Mouse (Mus musculus) spleen, adult 18-20 months (tissue): Measurements from ENCODE around the gene Cox7c.
"Not testable (repeated sequence)": the region's sequence is repeated elsewhere in the genome, so short reads cannot be mapped to it uniquely, and the experiment has no call there.

Experiments used
- DNase-seq, 2 experiments: peaks; one replicate each; pipeline ENCODE4 v3.0.0; 2022; ENCODE audit warnings: mixed read lengths in 2 of 2

Gene Cox7c

DNA sequence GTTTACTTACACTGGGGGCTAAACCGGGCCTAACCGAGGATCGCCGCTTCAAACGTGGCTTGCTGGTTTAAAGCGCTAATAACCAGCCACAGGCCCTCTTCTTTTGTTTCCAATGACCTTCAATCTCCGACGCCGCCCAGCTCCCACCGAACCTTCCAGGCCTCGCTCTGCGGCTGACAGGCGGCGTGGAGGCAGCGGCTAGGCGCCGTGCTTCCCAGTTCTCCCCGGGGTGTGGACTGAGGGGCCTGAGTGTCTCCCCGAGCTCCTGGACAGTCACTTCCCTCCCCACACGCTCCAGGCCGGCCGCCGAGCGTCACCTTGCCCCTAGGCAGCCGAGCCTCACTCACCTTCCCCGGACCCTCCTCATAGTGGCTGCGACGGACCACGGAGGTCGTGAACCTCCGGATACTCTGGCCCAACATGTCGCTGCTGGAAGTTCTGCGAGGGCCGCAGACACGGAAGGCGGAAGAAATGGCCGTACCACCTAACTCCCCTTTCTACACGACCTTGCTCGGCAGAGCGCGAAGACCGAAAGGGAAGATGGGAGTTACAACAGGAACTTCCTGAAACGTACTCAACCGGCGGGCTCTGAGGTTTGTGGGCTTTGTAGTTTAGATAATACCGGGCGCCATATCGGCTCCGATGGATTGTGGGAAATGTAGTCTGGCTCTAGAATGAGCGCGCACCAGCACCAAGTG, at the start of gene Cox7c:
Cox7c (minus strand) TSS at position 651 of the 698 bp plus-strand sequence.
- DNase-seq: peak; percentile 69 to 74

GRCm38 (mm10) chr13:86068011-86068724, 21.5 kb upstream of the Cox7c start:
- DNase-seq: no peak

DNA sequence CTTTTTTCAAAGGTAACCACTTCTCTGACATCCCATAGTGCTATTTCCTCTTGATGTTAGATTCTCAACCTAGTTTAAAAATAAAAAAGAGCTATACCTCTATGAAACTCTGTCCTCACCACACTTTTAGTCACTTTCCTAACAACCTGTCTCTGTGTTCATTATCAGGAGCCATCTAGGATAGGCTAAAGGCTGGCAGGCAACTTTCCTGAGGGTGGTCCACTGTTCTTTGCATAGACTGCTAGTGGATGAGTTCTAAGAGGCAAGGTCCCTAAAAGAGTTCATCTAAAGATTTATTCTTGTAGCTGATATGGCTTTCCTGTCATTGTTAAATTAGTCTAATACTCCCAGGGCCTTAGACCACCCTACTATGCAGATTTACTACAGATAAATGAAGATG, 20.8 kb upstream of the Cox7c start:
- no peak for DNase-seq

DNA sequence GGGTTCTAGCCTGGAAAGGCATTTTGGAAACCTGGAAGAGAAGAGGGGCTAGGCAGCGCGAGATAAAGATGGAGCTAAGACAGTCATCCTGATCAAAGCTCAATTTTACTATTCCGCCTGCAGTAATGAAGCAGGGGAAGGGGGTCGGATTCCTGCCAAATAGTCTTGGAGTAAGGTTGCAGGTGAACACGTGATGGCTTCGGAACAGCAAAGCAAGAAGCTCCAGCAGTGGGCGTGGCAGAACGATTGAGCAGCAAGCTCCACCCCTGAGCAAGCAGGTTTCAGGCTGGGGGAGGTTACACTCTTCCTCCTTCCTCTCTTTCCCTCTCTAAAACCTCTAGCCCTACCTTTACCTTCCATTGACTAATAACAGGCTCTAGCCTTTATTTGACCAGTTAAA, 7.4 kb upstream of the Cox7c start:
- not testable (repeated sequence) for DNase-seq

GRCm38 (mm10) chr13:86004907-86005675, 41.6 kb downstream of the Cox7c start:
- DNase-seq: no peak
